Mouse (Mus musculus): ENCODE results near the gene Gm32742. TPM values are rescaled to one million over a fixed set of nuclear protein-coding genes. Genes with fewer than 3 reads are reported as not detected.
"Not testable (repeated sequence)": the region's sequence is repeated elsewhere in the genome, so short reads cannot be mapped to it uniquely, and the experiment has no call there.

Gm32742 gene
- polyA plus RNA-seq, 2 experiments from 2014 or later = not detected

DNA sequence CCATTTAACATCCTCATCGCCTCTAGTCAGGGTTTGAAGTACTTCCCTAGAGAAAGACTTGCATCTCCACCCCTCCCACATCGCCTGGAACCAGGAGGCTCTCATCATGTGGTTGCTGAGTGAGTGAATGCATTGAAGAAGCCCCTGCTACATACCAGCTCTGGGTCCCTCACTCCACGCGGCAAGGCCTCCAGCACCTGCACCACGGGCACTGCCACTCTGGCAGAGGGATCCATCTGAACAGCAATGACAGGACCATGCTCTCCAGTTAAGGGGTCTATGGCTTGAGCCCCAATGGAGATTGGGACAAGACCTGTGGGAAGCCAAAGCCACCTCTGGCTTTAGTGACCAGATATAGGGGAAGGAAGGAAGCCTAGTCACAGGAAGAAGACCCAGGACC lies 18.0 kb downstream of the Gm32742 start:
- no peak for ATAC-seq

GRCm38 (mm10) chr9:51146496-51146895 lies 18.8 kb downstream of the Gm32742 start:
- no peak for ATAC-seq

DNA sequence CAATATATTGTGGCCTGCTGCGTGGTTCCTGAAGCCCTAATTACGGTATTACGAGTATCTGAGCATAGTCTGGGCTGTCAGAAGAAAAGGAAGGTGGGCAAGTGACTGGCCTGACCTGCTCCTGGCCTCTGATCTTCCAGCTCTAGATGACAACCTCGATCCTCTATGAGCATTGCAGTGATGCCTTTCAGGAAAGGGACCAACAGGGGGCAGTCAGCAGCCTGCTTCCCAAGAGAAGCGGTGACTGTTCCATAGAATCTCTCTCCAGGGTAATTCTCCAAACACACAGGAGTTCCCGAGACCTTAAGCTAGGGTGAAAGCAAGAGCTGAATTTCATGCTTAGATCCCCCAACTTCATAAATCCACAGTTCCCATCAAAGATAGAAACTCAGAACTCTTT lies 21.1 kb downstream of the Gm32742 start:
- ATAC-seq = no peak

DNA sequence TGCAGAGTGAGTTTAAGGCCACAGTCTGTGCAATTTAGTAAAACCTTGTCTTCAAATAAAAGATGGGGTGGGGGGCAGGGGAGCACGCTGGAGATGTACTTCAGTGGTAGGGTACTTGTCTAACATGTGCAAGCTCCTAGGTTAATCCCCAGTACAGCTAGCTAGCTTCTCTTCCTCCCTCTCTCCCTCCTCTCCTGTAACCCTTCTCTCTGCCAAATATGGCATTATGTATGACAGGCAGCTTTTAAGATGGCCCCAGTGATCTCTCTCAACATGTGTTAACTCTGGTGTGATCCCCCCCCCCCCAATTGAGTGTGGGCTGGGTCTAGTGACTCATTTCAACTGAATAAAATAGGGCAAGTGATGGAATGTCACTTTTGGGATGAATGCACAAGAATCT lies 21.9 kb downstream of the Gm32742 start:
- ATAC-seq = no peak

- ATAC-seq = no peak
Observed at GRCm38 (mm10) chr9:51140711-51141110, 24.6 kb downstream of the Gm32742 start.

DNA sequence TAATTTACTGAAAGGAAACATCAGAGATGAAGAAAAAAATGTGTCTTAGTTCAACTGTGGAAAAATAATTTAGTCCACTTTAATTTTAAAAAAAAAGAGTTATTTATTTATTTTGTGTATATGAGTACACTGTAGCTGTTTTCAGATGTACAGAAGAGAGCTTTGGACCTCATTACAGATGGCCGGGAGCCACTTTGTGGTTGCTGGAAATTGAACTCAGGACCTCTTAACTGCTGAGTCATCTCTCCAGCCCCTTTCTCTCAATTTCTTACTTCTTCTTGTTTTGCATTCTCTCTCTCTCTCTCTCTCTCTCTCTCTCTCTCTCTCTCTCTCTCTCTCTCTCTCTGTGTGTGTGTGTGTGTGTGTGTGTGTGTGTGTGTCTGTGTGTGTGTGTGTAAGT lies 25.9 kb downstream of the Gm32742 start:
- not testable (repeated sequence) for ATAC-seq

- ATAC-seq = no peak
Observed at GRCm38 (mm10) chr9:51138301-51138700, 27.0 kb downstream of the Gm32742 start.

DNA sequence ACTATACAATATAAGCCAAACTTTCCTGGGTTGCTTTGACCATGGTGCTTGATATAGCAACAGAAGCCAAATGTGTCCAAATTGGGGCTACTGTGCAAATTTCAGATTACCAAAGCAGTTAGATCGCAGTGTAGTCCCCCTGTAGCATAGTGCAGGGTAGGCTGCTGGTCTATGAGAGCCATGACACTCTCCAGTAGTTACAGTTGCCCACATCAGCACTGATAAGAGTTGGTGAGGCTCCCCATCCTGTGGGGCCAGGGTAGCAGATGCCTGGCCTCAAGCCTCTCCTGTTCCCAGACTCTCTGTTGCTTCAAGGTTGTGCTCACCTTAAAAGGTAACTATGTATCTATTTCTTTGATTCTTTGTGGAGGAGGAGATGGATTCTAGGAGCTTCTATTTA lies 27.5 kb downstream of the Gm32742 start:
- ATAC-seq = no peak

GRCm38 (mm10) chr9:51137432-51137831 lies 27.9 kb downstream of the Gm32742 start:
- no peak for ATAC-seq

- no peak for ATAC-seq
Observed at GRCm38 (mm10) chr9:51136985-51137384, 28.3 kb downstream of the Gm32742 start.

DNA sequence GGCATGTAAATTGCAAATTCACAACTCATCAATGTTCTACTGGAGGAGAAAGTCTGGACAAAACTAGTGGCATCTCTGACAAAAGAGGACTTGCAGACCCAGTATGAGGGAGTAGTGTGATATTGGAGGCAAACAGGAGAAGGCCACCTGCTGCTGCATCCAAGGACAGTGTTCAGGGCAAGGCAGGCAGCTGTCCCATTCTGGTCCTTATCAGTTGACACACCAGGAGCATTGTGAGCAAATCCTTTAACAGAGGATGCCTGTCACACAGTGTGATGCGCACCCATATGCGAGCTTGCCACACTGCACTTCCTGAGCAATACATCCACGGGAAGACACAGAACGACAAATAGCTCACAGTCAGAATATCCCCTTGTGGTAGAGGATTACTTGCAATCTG lies 50.5 kb downstream of the Gm32742 start:
- ATAC-seq = no peak

DNA sequence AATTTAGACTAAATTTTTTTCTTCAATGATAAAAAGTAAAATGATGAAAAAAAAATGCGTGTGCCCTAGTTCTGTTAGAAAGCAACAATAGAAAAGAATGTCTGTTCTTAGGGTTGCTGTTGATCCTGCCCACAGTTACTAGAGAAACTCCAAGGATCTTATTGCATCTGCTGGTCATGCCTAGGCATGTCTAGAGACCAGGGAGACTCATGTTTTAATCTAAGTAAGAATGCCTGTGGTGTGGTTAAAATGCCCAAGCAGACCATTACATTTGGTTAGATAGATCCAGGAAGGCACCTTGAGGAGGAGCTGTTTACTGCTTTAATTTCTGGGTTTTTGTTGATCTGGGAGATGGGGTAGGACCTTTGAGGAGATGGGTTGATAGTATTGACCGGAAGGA lies 59.6 kb downstream of the Gm32742 start:
- ATAC-seq = no peak

DNA sequence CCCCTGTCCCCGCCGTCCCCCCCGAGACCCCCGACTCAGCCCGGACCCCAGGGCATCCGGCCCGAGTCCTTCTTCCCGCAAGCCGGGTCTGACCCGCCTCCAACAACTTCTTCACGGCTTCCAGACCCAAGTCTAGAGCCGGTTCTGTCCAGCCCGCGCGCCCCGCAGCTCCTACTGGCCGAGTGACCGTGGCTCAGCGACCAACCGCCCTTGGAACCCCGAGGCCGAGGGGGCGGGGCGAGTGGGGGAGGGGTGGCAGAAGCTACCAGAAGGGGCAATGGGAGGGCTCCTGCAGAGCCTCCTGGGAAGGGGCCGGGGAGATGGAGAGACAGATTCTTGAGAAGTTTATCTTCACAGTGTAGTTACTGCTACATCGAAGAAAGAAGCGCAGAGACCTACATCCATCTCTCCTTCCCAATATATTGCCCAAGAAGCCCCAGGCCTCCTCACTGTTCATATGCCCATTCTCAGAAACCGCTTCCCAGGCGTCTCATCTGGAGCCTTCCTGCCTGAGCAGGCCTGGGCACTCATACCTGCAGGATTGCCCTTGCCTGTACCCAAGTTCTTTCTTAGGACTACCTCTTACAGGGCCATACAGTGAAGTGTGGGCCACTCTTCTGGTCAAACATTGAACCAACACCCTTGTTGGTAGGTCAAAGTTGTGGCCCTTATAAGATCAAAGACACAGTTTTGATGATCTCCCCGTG lies 61.4 kb downstream of the Gm32742 start:
- ATAC-seq = no peak

DNA sequence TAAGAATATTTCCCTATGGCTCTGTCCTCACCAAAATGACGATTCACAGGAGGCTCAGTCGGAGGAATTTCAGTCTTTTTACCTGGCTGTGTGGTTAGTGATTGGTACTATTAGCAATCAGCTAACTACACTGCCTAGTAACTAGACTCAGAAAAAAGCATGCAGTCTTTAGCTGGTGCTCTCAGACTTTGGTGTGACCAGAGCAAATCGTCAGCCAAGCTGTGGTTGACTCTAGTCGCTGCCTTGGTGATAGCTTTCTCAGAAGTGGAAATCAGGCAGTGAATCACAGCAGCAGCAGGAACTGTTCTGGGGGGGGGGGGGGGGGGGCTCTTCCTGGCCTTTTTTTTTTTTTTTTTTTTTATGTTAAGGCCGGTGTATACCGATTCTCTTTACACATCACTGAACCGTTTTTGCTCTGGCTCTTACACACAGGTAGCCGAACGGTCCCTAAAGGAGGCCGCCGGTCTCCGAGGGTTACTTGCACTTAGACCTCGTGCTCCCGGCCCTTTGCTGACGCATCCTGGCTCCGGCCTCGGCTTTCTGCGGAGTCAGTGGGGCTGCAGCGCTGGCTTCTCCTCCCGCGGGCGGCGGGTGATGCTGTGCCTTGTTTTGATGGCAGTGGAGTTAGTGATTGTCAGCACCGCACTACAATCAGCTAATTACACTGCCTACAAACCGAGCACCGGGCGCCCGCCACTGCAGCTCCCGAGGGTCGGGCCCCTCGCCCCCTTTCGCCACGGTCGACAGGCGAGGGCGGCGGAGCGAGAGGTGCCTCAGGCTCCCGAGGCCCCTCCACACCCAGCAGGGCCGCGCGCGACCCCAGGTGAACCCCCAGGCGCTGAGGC lies 62.1 kb downstream of the Gm32742 start:
- ATAC-seq = no peak

DNA sequence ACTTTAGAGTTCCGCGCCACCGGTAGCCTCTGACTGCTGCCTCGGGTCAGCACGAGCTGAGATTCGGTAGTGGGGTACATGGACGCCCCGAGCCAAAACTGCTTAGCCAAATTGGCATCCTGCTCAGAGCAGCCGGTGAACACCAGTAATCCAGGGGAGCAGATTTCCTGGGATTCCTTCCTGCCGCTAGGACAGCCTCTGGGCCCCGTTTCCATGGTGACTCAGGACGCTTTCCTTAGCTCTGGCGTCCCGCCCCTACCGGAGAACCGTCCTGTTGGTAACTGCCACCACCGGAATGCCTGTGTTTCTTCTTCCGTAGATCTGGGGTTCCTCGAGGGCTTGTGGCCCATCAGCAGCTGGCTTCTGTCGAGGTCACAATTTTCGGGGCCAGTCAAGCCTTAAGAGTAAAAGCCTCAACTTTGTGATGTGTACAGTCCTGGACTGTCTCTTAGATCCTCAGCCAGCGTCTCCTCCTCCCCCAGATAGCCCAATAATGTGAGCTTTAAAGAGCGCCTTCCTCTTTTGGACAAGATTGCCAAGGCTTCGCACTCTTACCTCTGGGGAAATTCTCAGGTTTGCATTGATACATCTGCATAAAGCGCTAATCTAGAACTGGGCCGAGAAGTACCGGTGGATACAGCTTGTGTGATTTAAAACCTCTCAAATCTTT lies 63.4 kb downstream of the Gm32742 start, which contains the start of gene 4833427G06Rik:
Gene 4833427G06Rik, minus strand, starts transcription at position 323 of the 670 bp plus-strand sequence.
- ATAC-seq = no peak

DNA sequence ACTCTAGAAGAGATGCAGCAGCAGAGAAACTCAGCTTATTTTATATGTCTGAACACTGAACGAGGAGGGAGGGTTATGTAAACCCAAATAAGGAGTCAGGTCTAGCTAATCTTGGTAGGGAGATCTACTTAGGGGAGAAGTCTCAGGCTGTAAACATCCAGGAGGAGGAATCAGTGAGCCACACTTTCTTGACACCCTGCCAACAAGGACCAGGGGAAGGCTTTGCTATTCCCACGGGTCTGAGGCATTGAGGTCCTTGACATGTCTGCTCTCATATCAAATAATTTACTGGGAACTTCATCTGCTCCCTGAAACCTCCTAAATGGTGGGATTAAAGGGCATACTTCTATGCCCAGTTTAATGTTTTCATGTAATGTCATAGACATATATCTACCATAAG lies 69.0 kb downstream of the Gm32742 start:
- ATAC-seq = no peak

DNA sequence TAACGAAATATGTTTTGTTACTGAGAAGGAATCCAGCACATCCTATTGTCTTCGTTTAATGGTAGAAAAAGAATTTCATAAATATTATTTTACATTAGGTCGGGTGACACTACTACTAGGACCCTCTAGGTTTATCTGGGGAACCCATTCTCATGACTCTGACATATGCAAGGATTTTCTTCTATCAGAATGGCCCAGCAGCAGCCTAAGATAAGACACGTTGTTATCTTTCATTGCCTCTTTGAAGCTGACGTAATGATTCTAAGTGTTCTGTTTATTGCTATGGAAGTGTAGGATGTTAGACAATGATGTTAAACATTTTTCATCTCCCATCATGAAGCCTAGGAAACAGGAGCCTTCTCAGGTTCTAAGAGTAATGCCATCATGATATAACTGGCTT lies 71.6 kb downstream of the Gm32742 start:
- ATAC-seq = no peak

DNA sequence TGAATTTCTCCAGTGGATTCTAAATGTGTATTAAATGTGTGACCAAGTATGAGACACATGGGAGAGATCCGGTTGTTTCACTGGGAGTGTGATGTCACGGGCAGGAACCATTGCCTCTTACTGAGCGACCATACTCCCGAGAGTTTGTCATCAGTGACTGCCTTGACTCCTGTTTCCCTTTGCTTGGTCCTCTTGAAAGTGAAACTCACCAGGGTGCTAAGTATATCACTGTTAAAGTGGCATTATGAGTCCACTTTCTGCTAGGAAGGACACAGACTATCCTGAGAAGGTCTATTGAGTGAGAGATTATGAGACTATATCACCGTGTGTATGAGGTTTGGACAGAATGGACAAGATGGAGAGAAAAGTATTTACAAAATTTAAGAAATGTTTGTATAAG lies 83.7 kb downstream of the Gm32742 start:
- ATAC-seq = no peak

Other genes starting within 250 kb of the Gm32742 start
- gene Sik2, start 156.4 kb downstream of the Gm32742 start, polyA plus RNA-seq (2017; shearing (Covaris generic)) = 10 to 100 TPM; 14.4 to 18.7 TPM
- gene Btg4, start 104.6 kb downstream of the Gm32742 start, polyA plus RNA-seq (2017; shearing (Covaris generic)) = not detected
- not detected for gene Layn, start 88.4 kb downstream of the Gm32742 start, polyA plus RNA-seq (2017; shearing (Covaris generic))
- not detected for gene 4833427G06Rik, start 63.4 kb downstream of the Gm32742 start, polyA plus RNA-seq (2017; shearing (Covaris generic))
- gene Pou2af1, start 48.2 kb upstream of the Gm32742 start, polyA plus RNA-seq (2017; shearing (Covaris generic)) = 1 to 10 TPM; 5.2 to 6.6 TPM
- not detected for gene Colca2, start 113.1 kb upstream of the Gm32742 start, polyA plus RNA-seq (2017; shearing (Covaris generic))
- gene 1810046K07Rik, start 163.4 kb upstream of the Gm32742 start, polyA plus RNA-seq (2017; shearing (Covaris generic)) = not detected

All from activated CD4-positive, CD25-positive, alpha-beta regulatory T cell, adult 4 months (primary cell).